Mouse (Mus musculus) natural killer cell, adult 2 months (primary cell): Measurements from ENCODE around the gene Ccdc40.

Experiments
- DNase-seq, 2 experiments: peaks; one replicate each; pipeline ENCODE4 v3.0.0; 2022; ENCODE audit warnings: low spot score in 2 of 2

Ccdc40 gene

DNA sequence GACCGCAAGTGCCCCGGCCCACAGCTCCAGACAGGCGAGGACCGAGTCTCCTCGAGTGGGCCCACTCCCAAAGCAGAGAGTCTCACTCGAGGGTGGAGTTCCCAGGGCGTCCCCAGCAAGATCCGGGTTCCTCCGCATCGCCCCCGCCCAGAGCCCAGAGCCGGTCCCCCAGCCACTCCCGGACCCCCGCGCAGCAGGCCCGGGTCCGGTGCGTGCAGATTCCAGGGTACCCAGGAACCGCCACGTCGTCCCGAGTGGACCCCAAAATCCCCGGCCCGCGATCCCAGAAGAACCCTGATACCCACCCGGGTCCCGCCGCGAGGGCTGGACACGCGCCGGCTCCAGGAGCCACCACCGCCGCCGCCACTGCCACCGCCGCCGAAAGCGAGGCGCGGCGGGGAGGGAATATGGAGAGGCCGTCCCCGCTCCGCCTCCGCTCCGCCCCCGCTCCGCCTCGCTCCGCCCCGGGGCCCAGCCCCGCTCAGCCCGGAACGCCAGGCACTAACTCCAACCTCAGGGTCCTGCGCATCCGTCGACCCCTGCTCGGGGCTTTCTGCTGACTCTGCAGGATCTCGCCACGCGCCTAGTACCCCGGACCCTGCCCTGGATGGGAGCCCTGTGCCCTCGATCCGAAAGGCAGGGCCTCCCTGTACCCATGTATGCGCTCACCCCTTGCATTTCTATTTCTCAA, at the start of gene Ccdc40, which contains the start of gene Tbc1d16:
Ccdc40 (plus strand) TSS at position 482 of the 691 bp plus-strand sequence.
Tbc1d16 (minus strand) TSS at position 409 of the 691 bp plus-strand sequence.
- DNase-seq = peak; percentile 26 to 41

DNA sequence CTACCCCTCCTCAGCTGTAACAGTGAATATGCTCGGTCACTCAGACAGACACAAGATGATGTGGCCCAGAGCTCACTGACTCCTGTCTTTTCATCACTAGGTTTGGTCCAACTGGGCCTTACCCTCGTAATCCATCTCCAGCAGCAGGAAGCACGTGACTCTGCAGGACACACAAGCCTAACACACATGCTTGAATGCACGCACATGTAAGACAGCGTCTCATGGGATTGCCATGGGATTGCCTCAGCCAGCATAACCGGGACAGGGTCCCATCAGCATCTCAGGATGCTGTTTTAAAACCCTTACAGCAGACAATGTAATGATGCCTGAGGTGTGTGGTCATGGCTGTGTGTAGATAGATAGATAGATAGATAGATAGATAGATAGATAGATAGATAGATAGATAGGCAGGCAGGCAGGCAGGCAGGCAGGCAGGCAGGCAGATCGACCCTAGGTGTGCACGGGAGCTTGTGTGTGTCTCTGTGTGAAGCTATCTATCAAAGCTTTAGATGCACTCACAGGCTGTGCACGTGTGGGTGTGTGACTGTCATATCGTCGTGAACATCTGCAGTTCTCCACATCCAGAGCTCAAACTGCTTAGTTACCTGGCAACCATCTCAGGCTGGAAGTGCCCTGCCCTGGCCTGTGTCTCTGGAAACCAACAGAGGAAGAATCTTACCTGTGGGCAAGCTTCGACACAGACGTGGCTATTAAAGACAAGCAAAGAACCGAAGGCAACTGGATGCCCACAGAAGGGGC, 47.4 kb upstream of the Ccdc40 start:
- no peak for DNase-seq

DNA sequence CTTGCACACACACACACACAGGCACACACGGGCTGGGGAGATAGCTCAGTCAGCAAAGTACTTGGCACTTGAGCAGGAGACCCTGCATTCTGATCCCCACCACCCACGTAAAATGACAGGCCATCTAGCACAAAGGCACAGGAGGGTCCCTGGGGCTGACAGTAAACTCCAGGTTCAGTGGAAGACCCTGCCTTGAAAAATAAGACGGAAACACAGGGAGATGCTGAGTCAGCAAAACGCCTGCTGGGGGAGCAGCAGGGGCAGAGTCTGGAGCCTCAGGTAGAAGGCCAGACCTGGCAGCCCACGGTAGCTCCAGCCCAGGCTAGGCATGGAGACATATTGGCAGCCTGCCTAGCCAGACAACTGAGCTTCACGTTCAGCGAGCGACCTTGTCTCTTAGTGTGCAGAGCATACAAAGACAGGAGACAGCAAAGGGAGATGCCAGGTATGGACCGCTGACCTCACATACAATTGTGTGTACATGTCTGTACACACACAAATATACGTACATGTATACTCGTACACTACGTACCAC, 46.4 kb upstream of the Ccdc40 start:
- DNase-seq = no peak

DNA sequence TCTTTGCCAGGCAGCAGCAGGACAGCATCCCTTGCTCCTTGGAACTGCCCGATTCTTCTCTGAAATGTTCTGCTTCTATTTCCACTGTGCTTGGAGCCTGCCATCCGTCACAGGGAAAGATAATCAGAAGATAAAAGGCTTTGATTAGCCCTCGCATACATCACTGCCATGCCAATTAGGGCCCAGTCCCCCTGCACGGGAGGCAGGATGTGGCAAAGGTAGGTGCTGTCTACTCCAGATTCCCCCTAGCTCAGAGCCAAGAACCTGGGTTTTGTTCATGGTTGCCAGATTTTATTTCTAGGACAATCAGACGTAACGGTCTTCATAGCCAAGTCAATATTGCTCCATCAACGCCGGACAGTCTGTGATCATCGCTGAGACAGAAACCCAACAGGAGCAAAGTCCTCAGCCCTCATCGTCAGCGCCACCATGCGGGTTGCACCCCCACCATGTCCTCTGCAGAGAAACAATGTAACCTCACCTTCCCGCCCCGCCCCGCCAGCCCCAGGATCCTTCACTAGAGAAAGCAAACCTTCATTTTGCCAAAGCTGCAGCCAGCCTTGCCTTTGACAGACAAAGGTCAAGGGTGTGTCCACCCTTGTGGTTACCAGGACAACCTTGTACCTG, 44.6 kb upstream of the Ccdc40 start:
- no peak for DNase-seq

DNA sequence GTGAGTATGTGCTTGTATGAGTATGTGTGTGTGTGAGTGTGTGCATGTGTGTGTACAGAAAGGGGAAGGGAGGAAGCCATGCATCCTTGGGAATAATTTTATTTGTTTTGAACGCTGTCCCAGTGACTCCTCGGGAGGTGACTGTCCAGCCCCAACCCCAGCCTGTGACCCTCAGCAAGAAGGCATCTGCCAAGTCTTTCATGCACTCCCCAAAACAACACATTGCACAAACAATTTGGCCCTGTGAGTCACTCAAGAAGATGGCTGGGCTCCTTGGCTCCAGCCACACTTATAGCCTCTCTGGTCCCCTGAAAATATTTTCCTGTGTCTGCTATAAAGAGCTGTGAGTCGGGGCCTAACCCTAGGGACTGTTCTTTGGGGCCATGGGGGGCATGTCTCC, 42.0 kb upstream of the Ccdc40 start:
- DNase-seq = no peak

DNA sequence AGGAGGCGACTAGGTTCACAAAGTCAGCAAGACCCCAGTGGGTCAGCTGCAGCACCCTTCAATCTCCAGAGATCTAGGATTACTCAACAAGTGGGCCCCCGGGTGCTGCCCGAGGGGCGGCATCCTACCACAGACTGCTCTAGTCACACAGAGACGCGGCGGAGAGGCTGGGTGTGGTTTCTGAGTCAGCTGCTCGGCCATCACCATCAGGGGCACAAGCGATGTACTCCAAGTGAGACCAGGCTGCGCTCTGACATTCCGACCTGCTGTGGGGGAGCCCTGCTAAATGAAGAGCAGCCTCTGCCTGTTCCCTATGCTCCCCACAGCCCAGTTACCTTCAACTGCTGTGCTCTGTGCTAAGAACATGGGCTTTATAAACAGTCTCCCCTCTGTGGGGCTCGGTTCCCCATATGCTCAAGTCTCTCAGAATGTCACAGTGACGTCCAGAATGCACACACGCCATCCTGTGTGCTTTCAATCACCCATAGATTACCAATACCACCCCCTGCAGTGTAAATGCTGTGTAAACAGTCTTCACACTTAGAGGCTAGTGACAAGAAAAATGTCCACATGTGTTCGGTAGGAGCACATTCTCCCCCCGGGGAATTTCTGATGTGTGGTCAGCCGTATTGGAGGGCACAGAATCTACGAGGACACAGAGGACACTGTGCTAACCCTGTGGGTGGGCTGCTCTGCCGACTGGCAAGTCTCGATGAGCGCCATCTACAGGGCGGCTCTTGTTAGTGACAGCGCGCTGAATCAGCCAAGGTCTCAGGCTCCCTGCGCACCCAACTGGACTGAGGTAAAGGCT, 41.2 kb upstream of the Ccdc40 start:
- DNase-seq = peak; percentile 61 to 73

DNA sequence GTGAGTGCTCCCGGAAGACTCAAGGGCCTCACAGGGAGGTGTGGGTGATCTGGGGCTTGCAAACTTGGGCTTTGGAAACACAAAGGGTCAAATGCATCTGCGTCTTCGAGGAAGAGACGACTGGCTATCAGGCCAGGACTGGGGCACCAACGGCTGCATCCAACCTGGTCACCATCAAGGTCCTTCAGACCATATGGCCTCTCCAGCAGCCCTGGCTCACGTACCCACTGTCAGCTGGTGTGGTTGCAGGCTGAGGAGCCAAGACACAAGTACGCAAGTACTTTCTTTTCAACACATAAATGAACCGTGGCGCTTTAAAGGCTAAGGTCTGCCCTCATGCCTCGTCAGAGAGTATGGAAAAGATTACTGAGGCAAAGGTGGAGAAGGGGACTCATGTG, 40.6 kb upstream of the Ccdc40 start:
- no peak for DNase-seq

DNA sequence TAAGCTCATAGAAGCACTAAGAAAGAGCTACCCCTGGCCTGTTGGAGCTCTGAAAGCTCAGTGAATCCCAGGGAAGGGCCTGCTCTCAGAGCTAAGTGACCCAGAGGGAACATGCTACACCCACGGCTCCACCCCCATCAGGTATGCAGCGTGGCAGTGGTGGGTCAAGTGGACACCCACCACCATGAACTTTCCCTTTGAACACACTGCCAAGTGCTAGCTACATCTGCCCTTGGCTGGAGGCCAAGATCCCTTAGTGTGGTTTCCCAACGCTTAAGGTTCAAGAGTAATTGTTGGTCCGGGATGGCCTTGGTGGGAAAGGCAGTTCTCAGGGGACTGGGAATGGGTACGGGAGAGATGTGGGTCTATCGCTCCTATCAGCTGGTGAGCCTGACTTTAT, 40.0 kb upstream of the Ccdc40 start:
- no peak for DNase-seq

DNA sequence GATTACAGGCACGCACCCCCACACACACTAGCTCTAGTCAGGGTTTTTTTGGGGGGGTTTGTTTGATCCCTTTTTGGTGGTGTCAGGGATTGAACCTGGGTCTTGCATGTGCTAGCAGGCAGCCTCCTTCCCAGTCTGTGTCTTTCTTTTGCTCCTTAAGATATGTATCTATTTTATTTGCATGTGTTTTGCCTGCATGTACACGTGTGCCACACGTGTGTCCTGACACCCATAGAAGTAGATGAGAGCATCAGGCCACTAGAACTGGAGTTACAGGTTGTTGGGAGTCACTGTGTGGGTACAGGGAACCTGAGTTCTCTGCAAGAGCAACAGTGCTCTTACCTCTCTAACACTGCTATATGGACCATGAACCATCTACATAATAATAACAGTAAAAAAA, 39.1 kb upstream of the Ccdc40 start:
- no peak for DNase-seq

DNA sequence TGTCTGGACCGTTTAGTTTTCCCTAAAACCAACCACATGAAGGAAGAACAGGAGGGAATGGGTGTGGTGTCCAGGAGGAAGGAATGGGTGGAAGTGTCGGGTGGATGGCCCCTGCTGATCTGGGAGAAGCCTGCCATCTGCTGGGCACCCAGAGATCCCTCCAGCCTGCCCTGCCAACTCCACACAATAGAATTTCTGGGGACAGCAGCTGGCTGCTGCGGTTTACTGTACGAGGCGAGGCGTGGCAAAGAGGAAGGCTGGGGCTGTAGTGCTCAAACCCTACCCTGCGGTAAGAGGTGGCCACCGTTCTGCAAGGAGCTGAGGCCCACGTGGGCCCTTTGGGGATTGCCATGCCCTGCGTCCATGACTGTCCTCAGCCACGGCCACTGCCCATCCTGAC, 37.9 kb upstream of the Ccdc40 start:
- peak; percentile 39 to 65 for DNase-seq

DNA sequence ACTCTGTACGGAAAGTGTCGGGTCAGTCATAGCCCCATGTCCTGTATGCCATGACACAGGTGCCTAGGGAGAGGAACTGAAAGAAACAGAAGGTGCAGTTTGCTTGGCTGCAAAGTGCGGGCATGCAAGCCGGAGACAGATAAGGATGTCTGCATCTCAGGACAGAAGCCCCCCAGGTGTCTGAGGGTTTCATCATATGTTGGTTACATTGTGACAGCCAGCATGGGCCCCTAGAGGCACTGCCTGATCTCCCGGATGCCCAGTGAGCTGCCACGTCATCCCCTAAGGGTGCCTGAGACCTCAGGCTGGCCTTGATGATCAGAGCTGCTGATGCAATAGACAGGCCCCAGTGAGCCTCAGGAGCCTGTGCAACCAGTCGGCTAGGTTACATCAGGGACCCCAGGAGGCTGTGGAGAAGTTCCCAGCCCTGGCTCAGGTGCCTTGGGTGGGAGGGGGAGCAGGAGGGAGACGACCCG, 36.7 kb upstream of the Ccdc40 start:
- no peak for DNase-seq

DNA sequence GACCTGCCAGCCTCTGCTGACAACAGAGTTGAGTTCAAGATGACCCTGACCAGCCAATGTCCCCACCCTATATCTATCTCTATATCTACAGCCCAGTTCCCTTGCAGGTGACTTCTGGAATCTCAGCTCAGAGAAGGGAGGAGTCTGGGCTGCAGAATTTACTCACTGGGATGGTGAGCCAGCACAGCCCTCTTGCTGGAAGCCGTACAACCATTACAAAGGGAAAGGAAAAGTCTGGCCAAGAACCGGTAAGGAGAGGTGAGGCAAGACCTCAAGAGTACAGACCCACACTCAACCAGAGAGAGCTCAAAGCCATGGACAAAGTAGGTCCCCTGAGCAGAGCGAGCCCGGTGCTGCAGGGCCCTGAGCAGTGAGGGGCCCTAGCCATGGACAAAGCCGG, 36.2 kb upstream of the Ccdc40 start:
- DNase-seq = no peak

DNA sequence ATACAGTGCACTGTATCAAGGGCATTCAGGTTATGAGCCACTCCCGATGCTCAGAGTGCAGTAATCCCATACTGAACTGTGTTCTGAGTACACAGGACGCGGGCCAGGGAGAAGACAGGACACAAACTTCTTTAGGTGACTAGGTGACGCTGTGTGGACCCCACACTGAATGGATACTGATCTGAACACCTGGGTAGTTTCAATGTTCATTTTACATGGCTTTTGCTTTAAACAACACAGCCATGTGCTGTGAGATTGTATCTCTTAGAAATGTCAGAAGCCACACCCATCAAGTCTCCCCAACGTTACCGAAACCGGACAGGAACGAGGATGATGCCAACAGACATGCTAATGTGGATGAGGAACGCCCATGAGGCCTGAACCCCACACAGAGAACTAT, 35.8 kb upstream of the Ccdc40 start:
- DNase-seq = no peak

DNA sequence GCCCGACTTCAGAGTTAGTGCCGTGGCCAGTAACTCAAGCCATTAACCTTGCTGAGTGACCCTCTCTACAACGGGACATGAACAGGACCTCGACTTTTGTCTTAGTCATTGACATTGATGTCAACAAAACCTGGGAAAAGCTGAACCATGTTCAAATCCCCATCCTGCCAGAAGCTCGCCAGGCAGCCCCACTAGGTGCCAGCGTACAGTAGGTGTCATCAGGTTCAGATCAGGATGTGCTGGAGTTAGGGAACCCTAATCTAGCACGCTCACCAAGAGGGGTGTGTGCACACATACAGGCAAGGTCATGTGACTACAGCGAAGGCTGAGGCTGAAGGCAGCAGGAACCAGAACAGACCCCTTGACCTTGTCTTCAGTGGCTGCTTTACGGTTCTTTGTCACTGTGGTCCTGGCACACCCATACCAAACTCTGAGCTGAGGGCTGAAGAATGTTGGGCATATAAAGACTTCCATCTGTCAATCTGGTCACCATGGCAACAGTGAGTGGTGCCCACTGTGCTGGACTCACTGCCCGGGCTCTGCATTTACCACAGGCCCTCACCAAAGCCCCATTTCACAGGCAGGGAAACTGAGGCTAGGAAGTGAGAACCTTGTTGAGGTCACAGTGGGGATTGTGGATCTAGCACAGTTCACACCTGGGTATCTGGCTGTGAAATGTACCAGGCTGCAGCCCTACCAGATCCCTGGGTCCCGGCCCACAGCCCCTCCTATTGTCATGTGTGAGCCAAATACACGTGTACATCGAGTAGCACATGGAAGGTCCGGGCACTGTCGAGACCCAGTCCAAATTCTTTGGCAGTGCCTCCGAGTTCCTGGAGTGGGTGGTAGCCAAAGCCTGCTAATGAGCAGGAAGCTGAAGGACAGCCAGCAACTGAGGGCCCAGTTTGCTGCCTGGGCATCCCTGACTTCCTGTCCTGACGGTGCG, 30.5 kb upstream of the Ccdc40 start:
- no peak for DNase-seq

DNA sequence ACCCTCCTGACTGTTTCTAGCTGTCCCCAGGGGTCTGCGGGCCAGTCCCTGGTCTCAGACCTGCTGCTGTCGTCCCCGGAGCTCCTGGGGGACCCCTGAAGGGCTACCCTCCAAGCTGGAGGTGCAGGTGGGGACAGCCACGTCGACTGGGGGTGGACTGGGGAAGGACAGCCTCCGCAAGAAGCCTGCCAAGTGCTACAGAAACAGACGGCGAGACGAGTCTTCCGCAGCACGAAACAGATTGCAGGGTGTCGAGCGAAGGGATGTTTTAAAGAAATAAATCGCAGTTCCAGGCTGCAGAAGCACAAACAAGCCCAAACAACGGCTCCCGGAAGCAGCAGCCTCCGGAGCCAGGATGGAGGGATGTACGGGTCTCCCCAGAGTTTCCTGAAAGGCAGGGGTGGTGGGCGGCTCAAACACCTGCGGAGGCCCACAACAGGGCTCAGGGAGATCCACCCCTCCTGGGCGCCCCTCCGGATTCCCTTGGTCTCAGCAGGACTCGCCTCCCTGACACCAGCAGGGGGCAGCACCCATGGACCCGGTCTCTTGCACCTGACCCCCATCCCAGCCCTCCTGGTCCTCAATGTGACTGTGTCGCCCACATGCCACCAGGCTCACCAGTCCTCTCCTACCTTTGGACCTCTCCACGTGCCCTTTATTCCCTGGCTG, 29.7 kb upstream of the Ccdc40 start:
- peak in 1 of 2 experiments; percentile 46 for DNase-seq

DNA sequence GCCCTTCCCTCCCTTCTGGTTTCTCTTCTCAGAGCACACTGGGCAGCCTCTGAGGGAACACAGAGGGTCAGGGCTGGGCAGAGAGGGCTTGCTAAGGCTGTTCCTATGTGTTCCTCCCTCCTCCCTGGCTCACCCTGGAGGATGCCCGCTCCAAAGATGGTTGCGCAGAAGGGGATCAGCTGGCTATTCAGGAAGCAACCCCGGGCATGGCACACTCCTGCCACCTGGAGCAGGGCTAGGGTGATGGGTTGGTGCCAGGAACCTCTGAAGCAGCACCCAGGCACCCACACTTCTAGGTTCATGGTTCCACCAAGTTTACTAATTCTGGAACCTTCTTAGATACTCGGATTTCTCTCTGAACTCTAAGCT, 29.2 kb upstream of the Ccdc40 start:
- DNase-seq = no peak

DNA sequence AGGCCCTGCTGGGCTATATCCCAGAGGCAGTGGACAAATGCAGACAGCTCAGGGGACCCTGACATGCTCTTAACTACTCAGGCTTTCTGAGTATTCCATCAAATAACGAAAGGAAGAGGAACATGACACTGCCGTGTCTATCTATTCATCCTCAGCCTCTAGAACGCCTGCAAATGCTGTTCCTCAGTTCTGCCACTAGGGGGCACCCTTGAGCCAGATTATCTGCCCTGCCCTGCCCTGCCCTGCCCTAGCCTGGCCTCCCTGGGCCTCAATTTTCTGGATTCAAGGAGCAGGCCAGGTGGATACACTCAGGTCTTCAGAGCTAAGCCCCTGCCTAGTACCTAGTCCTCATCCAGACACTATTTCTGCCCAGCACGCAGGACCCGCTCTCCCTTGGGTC, 24.9 kb upstream of the Ccdc40 start:
- peak in 1 of 2 experiments; percentile 19 for DNase-seq

DNA sequence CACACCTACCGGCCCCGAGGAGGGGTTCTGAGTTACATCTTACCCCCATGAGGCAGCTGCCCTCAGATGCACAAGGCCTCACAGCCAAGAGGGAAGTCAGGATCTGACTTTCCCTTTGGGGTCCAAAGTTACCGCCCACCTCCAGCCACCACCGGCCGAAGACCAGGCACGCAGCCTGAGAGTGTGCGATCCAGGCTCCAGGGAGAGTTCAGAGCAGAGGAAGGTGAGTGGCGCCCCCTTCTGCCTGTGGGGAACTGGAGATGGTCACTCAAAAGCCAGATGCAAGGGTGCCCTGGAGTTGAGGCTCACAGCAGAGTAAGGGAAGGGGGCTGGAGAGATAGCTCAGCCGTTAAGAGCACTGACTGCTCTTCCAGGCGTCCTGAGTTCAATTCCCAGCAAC, 22.6 kb upstream of the Ccdc40 start:
- DNase-seq = no peak

DNA sequence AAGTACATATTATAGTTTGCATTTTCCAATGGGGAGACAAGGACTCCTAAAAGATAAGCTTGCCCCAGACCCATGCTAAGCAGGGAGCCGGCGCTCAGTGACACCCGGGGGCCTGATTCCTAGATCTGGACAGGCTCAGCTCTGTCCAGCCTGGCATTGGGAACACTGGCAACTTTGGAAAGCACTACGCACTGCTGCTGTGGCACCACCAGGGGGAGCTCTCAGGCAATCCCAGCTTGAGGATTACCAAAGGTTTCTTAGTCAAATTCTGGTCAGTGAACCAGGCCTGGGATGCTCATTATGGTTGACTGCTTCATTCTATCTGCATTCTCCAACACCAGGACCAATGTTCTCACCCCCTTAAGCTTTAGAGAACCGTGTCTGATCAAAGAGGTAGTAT, 21.8 kb upstream of the Ccdc40 start:
- DNase-seq = peak; percentile 29 to 53

DNA sequence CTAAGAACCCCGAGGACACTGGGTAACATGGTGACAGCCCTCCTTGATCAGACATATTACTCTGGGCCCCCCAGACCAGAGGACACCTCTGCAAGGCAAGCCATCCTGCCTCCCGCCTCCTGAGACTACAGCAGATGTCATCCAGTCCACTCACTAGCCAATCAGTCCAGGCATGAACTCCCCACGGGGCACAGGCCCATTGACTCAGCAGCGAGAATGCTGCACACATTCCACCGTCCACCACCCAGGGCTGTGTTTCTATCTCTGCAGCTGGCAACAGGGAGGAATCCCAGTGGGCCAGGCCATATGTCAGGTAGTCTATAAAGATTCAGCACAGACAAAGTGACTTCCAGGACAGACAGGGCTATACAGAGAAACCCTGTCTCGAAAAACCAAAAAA, 20.4 kb upstream of the Ccdc40 start:
- DNase-seq = no peak
